Comparison of ENCODE assay signal across 8 mouse cellular contexts in genomic region chr2:180954061-180955047, GRCm38 (mm10). TPM values are rescaled to one million over a fixed set of nuclear protein-coding genes. Genes with fewer than 3 reads are reported as not detected.
DNase-seq lines count a peak whose midpoint lies in the region; ATAC-seq and TF ChIP-seq lines count a peak whose summit lies in the region.

Nkain4 (minus strand) TSS chr2:180954699.

- H3K27ac ChIP-seq in heart, embryonic 11.5 days (ENCODE audit: low read depth, low read length) = peak within 1 kb of the TSS; percentile 41; the same call in 1 of the 2 replicates
- H3K27ac ChIP-seq in liver, embryonic 16.5 days (ENCODE audit: low read length) = no peak within 1 kb of the TSS
- H3K27ac ChIP-seq in olfactory bulb, adult 2 months (ENCODE audit: insufficient read depth, low read depth, low read length) = 0 out of 2 replicates have a peak within 1 kb of the TSS, but pooled peaks have one; percentile 30

- peak; percentile 79 for ATAC-seq in heart, embryonic 11.5 days (replicated peaks; ENCODE audit: insufficient number of reproducible peaks, low FRiP score, low TSS enrichment)
- no peak for ATAC-seq in liver, embryonic 16.5 days (ENCODE audit: low read depth)

- H3K36me3 ChIP-seq in heart, embryonic 11.5 days (ENCODE audit: control insufficient read depth, insufficient read depth, low read length) = no peaks in the 10 kb centered on the region
- H3K36me3 ChIP-seq in liver, embryonic 16.5 days (ENCODE audit: control insufficient read depth, insufficient read depth) = no peaks in the 10 kb centered on the region

- peak within 1 kb of the TSS; percentile 93 for H3K4me2 ChIP-seq in heart, embryonic 11.5 days
- peak within 1 kb of the TSS; percentile 54 for H3K4me2 ChIP-seq in liver, embryonic 16.5 days (ENCODE audit: low read depth, low read length)

- no peaks in the 10 kb centered on the region for H3K9me3 ChIP-seq in heart, embryonic 11.5 days (replicated peaks; ENCODE audit: control insufficient read depth, low read length)
- no peaks in the 10 kb centered on the region for H3K9me3 ChIP-seq in liver, embryonic 16.5 days (replicated peaks; ENCODE audit: control insufficient read depth, low read length)

- TF ChIP-seq CTCF in olfactory bulb, adult 2 months (IDR thresholded peaks at IDR 0.05; ENCODE audit: insufficient read depth, low read depth, low read length) = no peak

- peak within 1 kb of the TSS; percentile 63 for H3K4me3 ChIP-seq in heart, embryonic 11.5 days (ENCODE audit: low read depth, low read length)
- peak within 1 kb of the TSS; percentile 39 for H3K4me3 ChIP-seq in liver, embryonic 16.5 days (ENCODE audit: low read depth, low read length)
- peak within 1 kb of the TSS; percentile 91 for H3K4me3 ChIP-seq in olfactory bulb, adult 2 months (ENCODE audit: insufficient read depth, low read depth, low read length)

- peaks cover 24% of the 10 kb centered on the region for H3K27me3 ChIP-seq in heart, embryonic 11.5 days (ENCODE audit: control insufficient read depth, insufficient read depth, low read length)
- H3K27me3 ChIP-seq in liver, embryonic 16.5 days (ENCODE audit: control insufficient read depth, insufficient read depth, low read depth, low read length) = peaks cover 47% of the 10 kb centered on the region

- no peak for TF ChIP-seq POLR2A in olfactory bulb, adult 2 months (IDR thresholded peaks at IDR 0.05; ENCODE audit: insufficient read depth, low read depth, low read length)

- DNase-seq in urinary bladder, adult 2 months (ENCODE audit: low spot score) = peak; percentile 24
- DNase-seq in urinary bladder, postnatal 36 days (ENCODE audit: low spot score in 2 of 2) = no peak
- peak; percentile 96 for DNase-seq in embryo, embryonic 10.5 days (ENCODE audit: low spot score)
- DNase-seq in kidney, postnatal 36 days = peak; percentile 8 to 37
- DNase-seq in spleen, adult 18-20 months = no peak

- H3K4me1 ChIP-seq in heart, embryonic 11.5 days (ENCODE audit: control insufficient read depth, insufficient read depth, low read length) = peaks cover 9% of the 10 kb centered on the region; the same call in 1 of the 2 replicates
- H3K4me1 ChIP-seq in liver, embryonic 16.5 days (ENCODE audit: control insufficient read depth, low read depth, low read length) = no peaks in the 10 kb centered on the region
- peaks cover 17% of the 10 kb centered on the region for H3K4me1 ChIP-seq in olfactory bulb, adult 2 months (ENCODE audit: control insufficient read depth, insufficient read depth, low read length)

- H3K9ac ChIP-seq in heart, embryonic 11.5 days (ENCODE audit: low read depth, low read length) = peak within 1 kb of the TSS; percentile 68
- no peak within 1 kb of the TSS for H3K9ac ChIP-seq in liver, embryonic 16.5 days (ENCODE audit: low read depth, low read length)

- 1% methylated on average over 52 of the region's 52 CpGs for WGBS in heart, embryonic 11.5 days (ENCODE audit: insufficient replicate concordance)
- 2% methylated on average over 52 of the region's 52 CpGs for WGBS in liver, embryonic 16.5 days (ENCODE audit: insufficient replicate concordance)
- WGBS in olfactory bulb, adult 2 months = 2% methylated on average over 52 of the region's 52 CpGs

RNA-seq across cellular contexts. Expression of gene Nkain4, which starts in this region (rescaled TPM):
- 50.7 and 72.3 TPM in 2 replicates for polyA plus RNA-seq in urinary bladder, adult 2 months (2012; rRNA removed)
- polyA plus RNA-seq in heart, embryonic 11.5 days (2014; fragmentation: Nextera tagmentation; extraction: Ambion mirVana) = 29.3 and 34.2 TPM in 2 replicates
- polyA plus RNA-seq in liver, embryonic 16.5 days (2015; fragmentation: Nextera tagmentation; extraction: Ambion mirVana) = 1.1 and 1.6 TPM in 2 replicates
- polyA plus RNA-seq in olfactory bulb, adult 2 months (2012; ENCODE audit: insufficient read depth, insufficient read length, low replicate concordance, missing spikeins) = not detected in 2 replicates

Comparison
In these comparisons a context has a peak if more than half of its experiments do, and no peak if none do; other contexts are left out.
1. RNA of gene Nkain4 (polyA plus RNA-seq): 50.7 to 72.3 TPM in urinary bladder, adult 2 months and 29.3 to 34.2 TPM in heart, embryonic 11.5 days; 1.1 to 1.6 TPM in liver, embryonic 16.5 days and not detected in olfactory bulb, adult 2 months; every median in the first group is over 10 times any median in the second.
2. DNase-seq: peak in urinary bladder, adult 2 months (single experiment), embryo, embryonic 10.5 days (single experiment) and kidney, postnatal 36 days (2 of 2); none in urinary bladder, postnatal 36 days (0 of 2) and spleen, adult 18-20 months (0 of 2).
3. H3K4me3 ChIP-seq: peak in every context shown above with its lines; median percentile 91 in olfactory bulb, adult 2 months; 63 in heart, embryonic 11.5 days; 39 in liver, embryonic 16.5 days.